Mouse (Mus musculus): ENCODE results near the gene Adcy5. TPM values are rescaled to one million over a fixed set of nuclear protein-coding genes. Genes with fewer than 3 reads are reported as not detected.

Adcy5 gene
- polyA plus RNA-seq, 1 experiment from 2014 or later, result 3.0 TPM

DNA sequence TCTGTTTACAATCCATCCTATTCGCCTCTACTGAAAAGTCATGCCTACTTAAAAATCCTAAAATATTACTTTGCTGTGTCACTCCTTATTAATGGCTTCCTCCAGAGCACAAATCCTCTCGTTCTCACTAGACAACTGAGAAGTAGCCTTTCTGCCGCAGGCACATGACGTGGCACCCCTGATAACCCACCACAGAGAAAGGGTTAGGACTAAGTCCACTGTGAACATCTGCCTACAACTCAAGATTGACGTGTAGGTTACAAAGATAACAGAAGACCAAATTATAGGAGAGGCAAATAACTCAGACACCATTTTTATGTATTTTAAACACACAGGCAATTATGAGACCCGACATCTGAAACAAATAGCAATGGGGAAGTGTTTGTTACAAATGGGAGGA lies 163.7 kb downstream of the Adcy5 start:
- no peak overlapping the region for H3K4me3 ChIP-seq (replicated peaks; ENCODE audit: low read length)
- H3K27ac ChIP-seq (ENCODE audit: low read length), result no peak overlapping the region
- no peaks in the 10 kb centered on the region for H3K27me3 ChIP-seq (ENCODE audit: control insufficient read depth, insufficient read depth, low read length)
- ATAC-seq (ENCODE audit: insufficient read depth, low FRiP score), result no peak
- no peaks in the 10 kb centered on the region for H3K36me3 ChIP-seq (ENCODE audit: control insufficient read depth, insufficient read depth, low read length)
- no peaks in the 10 kb centered on the region for H3K9me3 ChIP-seq (replicated peaks; ENCODE audit: control insufficient read depth, low read length)
- H3K4me2 ChIP-seq (ENCODE audit: low read depth, low read length), result no peak overlapping the region
- H3K9ac ChIP-seq (ENCODE audit: low read length), result no peak overlapping the region
- WGBS, result 60% methylated on average over 6 of the region's 6 CpGs
- no peaks in the 10 kb centered on the region; the same call in 1 of the 2 replicates for H3K4me1 ChIP-seq (ENCODE audit: control insufficient read depth, insufficient read depth, low read length)

DNA sequence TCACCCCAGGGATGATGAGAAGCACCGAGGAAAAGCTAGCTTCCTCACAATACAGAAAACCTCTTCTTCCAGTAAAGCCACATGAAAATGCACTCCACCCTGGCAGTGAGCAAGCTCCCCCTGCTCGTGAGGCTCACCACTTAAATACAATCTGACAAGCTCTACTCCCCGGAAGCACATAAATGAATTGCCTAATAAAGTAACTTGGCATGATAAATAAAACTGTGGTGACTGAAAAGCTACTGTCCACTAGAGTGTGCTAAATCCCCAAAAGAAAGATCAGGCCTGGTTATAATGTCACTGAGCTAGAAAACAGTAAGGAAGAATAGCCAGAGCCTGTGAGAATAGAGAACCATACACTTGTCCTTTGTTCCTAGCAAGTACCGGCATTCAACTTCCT lies 164.7 kb downstream of the Adcy5 start:
- Histone ChIP-seq H3K9ac (ENCODE audit: low read length) (no peak overlapping the region), H3K4me2 (ENCODE audit: low read depth, low read length) (no peak overlapping the region), H3K4me1 (ENCODE audit: control insufficient read depth, insufficient read depth, low read length) (no peaks in the 10 kb centered on the region; the same call in 1 of the 2 replicates), H3K27ac (ENCODE audit: low read length) (no peak overlapping the region), H3K27me3 (ENCODE audit: control insufficient read depth, insufficient read depth, low read length) (no peaks in the 10 kb centered on the region), H3K36me3 (ENCODE audit: control insufficient read depth, insufficient read depth, low read length) (no peaks in the 10 kb centered on the region), H3K4me3 (replicated peaks; ENCODE audit: low read length) (no peak overlapping the region), H3K9me3 (replicated peaks; ENCODE audit: control insufficient read depth, low read length) (no peaks in the 10 kb centered on the region)
- 33% methylated on average over 4 of the region's 4 CpGs for WGBS
- no peak for ATAC-seq (ENCODE audit: insufficient read depth, low FRiP score)

DNA sequence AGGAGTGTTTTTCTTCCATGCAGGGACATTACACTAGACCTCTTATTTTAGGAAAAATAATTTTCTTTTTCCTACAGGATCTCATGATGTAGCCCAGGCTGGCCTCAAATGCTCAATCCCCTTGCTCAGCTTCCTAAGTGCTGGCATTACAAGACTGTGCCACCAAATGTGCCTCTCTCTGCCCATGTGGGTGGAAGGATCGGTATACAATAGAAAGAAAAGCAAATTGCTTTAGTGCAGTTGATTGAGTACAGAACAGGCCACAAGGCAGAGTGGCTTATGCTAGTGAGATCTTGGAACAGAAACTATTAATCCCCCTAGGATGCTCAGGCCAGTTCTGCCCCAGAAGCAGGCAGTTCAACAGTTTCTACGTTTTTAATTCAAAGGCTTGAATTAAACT lies 165.1 kb downstream of the Adcy5 start:
- Histone ChIP-seq H3K4me2 (ENCODE audit: low read depth, low read length) (no peak overlapping the region), H3K9ac (ENCODE audit: low read length) (no peak overlapping the region), H3K27ac (ENCODE audit: low read length) (no peak overlapping the region), H3K36me3 (ENCODE audit: control insufficient read depth, insufficient read depth, low read length) (no peaks in the 10 kb centered on the region), H3K9me3 (replicated peaks; ENCODE audit: control insufficient read depth, low read length) (no peaks in the 10 kb centered on the region), H3K4me3 (replicated peaks; ENCODE audit: low read length) (no peak overlapping the region), H3K4me1 (ENCODE audit: control insufficient read depth, insufficient read depth, low read length) (no peaks in the 10 kb centered on the region; the same call in 1 of the 2 replicates), H3K27me3 (ENCODE audit: control insufficient read depth, insufficient read depth, low read length) (no peaks in the 10 kb centered on the region)
- ATAC-seq (ENCODE audit: insufficient read depth, low FRiP score), result no peak
- WGBS, result 88% methylated on average over 2 of the region's 2 CpGs

DNA sequence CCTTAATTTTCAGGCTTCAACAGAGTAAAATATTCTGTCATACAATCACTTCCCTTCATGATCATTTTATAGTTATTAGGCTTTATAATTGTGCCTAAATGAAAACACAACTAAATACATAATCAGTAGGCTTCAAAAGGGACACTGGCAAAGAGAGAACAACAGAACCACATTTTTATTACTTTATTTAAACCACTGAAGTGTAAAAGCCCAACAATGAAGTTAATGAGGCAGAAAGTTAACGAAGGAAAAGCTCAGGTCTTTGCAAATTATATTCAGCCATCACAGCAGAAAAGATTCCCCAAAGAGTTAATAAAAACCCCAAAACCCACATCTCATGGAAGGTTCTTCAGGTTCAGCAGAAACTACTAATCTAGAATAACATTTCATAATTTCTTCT lies 175.8 kb downstream of the Adcy5 start:
- Histone ChIP-seq H3K27me3 (ENCODE audit: control insufficient read depth, insufficient read depth, low read length) (no peaks in the 10 kb centered on the region), H3K36me3 (ENCODE audit: control insufficient read depth, insufficient read depth, low read length) (no peaks in the 10 kb centered on the region), H3K4me2 (ENCODE audit: low read depth, low read length) (no peak overlapping the region), H3K9ac (ENCODE audit: low read length) (no peak overlapping the region), H3K4me1 (ENCODE audit: control insufficient read depth, insufficient read depth, low read length) (no peaks in the 10 kb centered on the region), H3K9me3 (replicated peaks; ENCODE audit: control insufficient read depth, low read length) (no peaks in the 10 kb centered on the region), H3K4me3 (replicated peaks; ENCODE audit: low read length) (no peak overlapping the region), H3K27ac (ENCODE audit: low read length) (no peak overlapping the region)
- WGBS, result 92% methylated on average over 1 of the region's 1 CpGs
- no peak for ATAC-seq (ENCODE audit: insufficient read depth, low FRiP score)

Other genes starting within 250 kb of the Adcy5 start
- 106 and 112 TPM in 2 replicates for gene Hacd2, start 132.4 kb upstream of the Adcy5 start, polyA plus RNA-seq (2015; fragmentation: Nextera tagmentation; extraction: Ambion mirVana)
- 46.2 and 47.2 TPM in 2 replicates for gene Sec22a, start 209.0 kb downstream of the Adcy5 start, polyA plus RNA-seq (2015; fragmentation: Nextera tagmentation; extraction: Ambion mirVana)